Mouse (Mus musculus): Measurements from ENCODE around the gene Swap70.

Gene Swap70

DNA sequence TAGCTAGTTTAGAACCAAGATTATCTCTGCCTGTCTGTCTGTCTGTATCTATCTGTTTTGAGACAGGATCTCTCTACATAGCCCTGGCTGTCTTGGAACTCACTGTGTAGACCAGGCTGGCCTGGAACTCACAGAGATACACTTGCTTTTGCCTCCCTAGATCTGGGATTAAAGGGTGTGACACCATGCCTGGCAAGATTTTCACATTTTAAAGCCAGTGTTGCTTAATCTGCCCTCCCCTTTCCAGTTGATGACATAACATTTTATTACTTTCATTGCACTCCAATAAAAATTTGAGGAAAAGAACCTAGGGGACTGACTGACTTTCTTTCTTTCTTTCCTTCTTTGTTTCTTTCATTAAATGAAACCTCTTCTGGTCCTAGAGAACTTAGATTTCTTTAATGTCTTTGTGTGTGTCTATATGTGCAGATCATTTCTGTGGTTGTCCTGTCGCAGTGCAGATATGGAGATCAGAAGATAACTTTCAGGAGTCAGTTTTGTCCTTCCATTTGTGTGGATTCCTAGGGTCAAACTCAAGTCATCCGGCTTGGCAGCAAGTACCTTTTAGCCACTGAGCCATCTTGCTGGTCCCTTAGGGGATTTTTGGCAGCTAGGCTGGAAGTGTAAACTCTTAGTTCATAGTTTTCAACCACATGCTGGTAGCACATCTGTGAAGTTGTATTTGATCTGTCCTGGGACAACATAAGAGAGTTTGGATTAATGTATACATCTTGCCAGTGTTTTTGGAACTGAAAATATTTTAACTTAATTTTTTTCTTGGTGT lies 2.4 kb downstream of the Swap70 start:
- TF ChIP-seq GATA4 (IDR thresholded peaks at IDR 0.05; ENCODE audit: insufficient replicate concordance, low read length): no peak

DNA sequence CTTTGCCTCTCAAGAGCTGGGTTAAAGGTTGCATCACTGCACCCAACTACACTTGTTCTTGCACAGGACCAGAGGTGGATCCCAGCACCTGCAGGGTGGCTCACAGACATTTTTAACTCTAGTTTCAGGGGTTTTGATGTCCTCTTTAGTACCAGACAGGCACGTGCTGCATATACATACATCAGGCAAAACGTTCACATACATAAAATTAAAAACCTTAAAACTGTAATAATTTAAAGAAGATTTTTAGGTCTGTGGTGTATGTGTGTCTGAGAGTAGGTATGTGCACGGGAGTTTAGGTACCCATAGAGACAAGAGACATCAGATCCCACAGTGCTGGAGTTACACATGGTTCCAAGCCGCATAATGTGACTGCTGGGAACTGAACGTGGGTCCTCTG lies 5.0 kb downstream of the Swap70 start:
- no peak for TF ChIP-seq GATA4 (IDR thresholded peaks at IDR 0.05; ENCODE audit: insufficient replicate concordance, low read length)

DNA sequence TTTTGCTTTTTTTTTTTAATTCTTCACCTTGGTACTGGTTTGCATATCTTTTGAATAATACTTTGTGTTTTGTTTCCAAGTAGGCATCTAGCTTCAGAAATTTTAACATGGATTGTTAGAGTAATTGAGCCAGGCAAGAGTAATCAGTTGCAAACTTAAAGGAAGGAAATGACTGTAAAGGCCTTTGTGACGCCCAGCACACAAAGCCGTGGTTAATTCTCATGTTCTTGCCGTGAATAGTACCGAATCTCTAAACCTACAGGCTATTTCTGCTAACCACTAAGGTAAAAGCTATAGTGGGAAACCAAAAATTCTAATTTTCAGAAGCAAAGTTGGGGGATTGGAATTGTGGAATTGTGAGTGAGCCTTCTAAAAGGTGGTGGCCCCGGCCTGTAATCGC lies 8.5 kb downstream of the Swap70 start:
- TF ChIP-seq GATA4 (IDR thresholded peaks at IDR 0.05; ENCODE audit: insufficient replicate concordance, low read length): no peak

DNA sequence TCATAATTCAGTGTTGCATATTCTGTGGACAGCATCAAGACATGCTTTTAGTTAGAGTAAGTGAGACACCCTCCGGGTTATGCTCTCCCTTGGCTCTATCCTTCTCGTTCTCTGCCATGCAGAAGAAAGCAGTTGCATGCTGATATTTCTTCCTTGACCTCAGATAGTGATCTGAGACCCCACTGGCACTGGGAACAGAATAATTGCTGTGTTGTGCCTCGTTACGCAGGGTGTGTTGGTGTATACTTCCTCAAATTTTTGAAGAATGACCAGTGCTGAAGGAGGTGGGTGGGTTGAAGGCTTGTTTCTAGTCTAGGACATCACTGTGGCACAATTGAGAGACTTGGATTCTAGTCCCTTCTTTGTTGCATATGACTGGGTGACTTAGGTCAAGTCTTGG lies 14.6 kb downstream of the Swap70 start:
- TF ChIP-seq GATA4 (IDR thresholded peaks at IDR 0.05; ENCODE audit: insufficient replicate concordance, low read length): no peak

DNA sequence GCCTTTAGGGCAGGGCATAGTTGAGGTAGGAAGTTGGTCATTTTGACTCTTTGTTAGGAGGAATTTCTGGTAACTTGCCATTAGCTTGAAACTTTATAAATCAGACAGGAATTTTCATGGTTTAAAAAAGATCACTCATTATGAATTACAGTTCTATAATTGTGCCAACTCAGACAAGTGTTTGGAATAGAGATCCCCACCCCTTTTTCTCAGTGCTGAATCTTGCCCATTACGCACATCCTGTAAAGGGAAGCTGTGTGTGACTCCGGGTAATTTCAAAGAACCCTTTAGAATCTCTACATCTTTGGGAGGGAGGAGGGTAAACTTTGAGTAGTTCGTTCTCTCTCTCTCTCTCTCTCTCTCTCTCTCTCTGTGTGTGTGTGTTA lies 15.9 kb downstream of the Swap70 start:
- TF ChIP-seq GATA4 (IDR thresholded peaks at IDR 0.05; ENCODE audit: insufficient replicate concordance, low read length): no peak

DNA sequence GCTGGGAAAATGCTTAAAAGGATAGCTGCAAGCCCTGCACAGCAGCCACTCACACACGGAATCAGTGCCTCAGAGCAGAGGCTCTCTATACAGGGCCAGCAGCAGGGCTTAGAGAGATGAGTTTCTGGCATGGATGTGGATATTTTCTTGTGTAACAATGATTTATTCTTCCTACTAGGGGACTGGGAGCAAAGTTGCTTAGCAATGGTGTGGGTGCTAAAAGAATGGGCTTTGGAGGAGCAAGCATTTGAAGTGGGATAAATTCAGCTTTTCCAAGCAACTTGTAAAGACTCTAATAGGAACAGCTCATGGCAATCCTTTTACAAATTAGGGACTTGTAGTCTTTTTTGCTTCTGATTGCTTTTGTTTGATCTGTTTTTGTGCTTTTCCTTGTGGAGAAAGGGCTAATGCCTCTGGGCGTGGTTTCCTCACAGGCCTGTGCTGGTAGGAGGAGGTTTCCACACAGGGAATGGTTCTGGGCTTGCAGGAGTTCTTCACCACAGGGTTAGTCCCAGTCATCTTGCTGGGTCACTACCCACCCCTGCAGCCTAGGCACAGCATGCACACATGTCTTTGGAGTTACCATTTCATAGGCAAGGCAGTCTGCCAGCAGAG lies 16.4 kb downstream of the Swap70 start:
- no peak for TF ChIP-seq GATA4 (IDR thresholded peaks at IDR 0.05; ENCODE audit: insufficient replicate concordance, low read length)

DNA sequence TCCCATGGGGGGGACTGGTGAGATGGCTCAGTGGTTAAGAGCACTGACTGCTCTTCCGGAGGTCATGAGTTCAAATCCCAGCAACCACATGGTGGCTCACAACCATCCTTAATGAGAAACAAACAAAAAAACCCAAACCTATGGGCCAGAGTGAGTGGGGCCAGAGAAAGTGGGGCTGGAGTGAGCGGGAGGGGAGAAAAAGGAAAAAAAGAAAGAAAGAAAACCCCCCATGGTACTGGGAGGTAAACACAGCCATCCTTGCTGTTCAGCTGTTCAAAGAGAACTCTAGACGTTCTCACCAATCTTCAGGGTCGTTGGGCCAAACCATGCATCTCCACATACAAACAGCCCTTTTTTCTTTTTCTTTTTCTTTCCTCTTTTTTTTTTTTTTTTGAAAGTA lies 18.1 kb downstream of the Swap70 start:
- no peak for TF ChIP-seq GATA4 (IDR thresholded peaks at IDR 0.05; ENCODE audit: insufficient replicate concordance, low read length)

DNA sequence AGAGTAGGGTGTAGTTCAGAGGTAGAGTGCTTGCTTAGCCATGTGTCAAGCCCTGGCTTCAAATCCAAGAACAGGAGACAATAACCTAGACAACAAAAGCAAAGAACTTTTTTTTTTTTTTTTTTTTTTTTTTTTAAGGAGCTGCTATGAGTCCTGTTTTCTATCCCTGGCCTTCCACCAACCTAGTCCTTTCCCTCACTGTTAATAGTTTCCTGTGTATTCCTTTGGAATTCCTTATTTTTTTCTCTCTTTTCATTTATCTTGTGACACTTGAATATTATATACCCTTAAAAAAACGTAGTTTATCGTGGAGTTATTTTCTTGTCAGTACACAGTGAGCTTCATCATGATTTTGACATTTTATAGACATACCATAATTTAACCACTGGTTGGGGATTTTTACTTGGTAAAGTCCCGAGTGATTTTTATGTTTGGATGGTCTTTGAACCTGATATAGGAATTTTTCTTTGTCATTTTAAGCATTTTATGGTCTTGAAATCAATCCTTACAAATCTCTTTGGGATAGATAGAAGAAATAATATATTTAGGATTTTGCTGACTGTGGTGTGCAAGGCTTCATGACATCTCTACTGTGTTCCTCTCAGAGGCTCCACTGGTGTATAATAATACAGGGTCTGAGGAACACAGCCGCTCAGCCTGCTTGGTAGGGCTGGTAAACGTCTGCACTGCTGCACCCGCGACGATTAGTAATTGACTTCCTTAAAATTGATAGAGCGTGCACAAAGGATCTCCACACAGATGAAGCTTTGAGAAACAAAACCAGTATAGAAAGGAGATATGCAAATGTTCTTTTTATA lies 20.2 kb downstream of the Swap70 start:
- TF ChIP-seq GATA4 (IDR thresholded peaks at IDR 0.05; ENCODE audit: insufficient replicate concordance, low read length): no peak

DNA sequence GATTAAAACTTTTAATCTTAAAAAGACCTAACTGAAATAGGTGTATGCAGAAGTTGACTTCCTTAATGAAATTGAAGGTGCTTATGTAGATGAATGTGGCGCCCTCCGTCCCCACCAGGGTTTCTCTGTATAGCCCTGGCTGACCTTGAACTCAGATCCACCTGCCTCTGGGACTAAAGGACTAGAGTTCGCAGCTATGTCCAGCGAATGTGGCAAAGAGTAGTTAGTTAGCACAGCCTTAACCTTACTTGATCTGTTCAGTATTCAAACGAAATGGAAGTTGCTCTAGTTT lies 20.7 kb downstream of the Swap70 start:
- no peak for TF ChIP-seq GATA4 (IDR thresholded peaks at IDR 0.05; ENCODE audit: insufficient replicate concordance, low read length)

DNA sequence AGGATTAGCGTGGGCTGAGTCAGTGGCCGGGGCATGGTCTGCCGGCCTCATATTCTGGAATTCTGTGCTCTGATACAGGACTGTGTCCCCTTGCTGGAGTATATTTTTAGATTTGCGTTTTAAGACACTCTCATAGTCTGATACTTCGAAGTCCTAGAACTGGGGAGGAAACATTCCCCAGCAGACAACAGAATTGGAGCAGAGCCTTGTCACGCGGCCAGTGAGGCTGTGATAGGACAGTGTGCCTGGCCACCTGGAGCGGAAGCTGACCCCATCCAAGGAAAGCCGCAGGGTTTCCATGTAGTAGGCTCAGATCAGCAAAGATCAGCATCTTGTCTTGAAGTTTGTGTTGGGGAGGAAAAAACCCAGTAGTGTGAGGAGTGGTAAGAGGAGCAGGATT lies 23.6 kb downstream of the Swap70 start:
- TF ChIP-seq GATA4 (IDR thresholded peaks at IDR 0.05; ENCODE audit: insufficient replicate concordance, low read length): no peak

DNA sequence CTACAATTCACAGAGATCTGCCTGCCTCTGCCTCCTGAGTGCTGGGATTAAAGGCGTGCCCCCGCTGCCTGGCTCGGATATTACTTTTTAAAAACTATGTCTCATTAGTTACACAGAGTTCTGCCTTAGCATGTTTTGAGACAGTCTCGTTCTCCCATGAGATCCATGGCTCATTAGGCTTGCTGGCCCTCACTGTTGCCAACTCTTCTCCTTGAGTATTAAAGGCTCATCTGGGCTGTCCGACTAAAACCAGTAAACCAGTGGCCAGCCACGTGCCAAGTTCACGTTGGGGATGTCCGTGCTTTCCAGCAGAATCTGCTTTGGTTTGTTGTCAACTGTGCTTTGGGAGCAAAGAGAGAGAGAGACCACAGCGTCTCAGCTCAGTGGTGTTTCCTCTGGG lies 25.0 kb downstream of the Swap70 start:
- no peak for TF ChIP-seq GATA4 (IDR thresholded peaks at IDR 0.05; ENCODE audit: insufficient replicate concordance, low read length)

DNA sequence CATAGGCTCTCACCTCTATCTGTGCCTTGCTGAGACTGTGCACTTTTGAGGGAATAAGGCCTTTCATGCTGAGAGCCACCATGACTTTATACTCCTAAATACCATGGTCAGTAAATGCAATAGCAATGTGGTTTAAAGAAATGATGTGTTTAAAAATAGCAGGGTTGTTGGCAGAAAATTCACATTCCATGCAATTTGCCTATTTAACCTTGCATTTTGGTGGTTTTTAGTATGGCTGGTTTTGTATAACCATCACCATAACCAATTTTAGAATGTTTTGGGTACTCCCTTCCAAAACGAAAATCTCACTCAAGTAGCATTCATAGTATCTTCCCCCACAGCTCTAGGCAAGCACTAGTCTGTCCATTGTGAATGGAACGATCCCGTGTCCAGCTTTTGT lies 26.3 kb downstream of the Swap70 start:
- no peak for TF ChIP-seq GATA4 (IDR thresholded peaks at IDR 0.05; ENCODE audit: insufficient replicate concordance, low read length)

DNA sequence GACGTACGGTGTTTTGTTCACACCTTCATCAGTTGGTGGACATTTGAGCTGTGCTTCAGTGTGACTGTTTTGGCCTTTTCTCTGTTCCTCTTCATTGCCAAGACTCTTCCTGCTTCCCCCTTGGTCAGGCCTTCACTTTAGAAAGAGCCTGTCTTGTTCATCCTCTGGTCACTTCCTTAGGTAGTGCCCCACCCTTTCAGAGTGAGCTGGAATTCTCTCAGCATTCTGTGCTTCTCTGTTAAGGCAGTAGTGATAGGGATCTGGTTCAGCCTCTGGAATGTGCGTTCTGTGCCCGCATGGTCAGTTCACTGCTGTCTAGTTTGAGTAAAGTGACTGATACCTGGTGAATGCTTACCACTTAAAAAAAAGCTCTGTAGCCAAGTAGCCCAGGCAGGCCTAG lies 27.2 kb downstream of the Swap70 start:
- TF ChIP-seq GATA4 (IDR thresholded peaks at IDR 0.05; ENCODE audit: insufficient replicate concordance, low read length): no peak

DNA sequence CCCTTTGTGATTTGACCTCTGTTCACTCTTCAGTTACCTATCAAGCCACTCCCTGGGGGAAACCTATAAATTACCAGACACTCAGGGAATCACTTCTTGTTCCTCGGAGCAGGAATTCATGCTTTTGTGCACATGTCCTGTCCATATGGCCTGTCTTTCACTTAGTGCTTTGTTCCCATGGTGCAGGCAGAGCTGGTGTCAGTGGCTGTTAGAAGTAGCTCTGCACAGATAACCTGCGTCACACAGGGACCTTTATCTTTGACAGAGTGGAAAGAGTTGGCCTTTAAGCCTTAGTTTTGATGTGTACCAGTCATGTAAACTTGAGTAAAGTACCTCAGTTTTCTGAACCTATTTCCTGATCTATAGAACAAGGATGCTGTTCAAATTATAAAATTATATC lies 32.4 kb downstream of the Swap70 start:
- TF ChIP-seq GATA4 (IDR thresholded peaks at IDR 0.05; ENCODE audit: insufficient replicate concordance, low read length): no peak

DNA sequence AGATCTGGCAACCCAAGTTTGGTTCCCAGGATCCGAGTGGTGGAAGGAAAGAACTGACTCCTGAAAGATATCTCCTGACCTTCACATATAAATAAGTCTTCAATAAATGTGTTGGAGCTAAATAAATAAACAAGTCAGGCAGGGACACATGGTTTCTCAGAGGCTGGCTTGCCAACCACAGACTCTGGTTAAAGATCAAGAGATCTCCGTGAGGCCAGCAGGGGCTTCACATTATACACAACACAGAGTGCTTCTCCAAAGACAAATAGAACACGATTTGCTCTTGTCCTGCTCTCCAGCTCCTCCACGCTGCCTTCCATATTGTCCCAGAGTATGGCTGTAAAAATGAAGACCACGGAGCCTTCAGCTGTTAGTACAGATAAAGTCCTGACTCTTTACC lies 32.9 kb downstream of the Swap70 start:
- no peak for TF ChIP-seq GATA4 (IDR thresholded peaks at IDR 0.05; ENCODE audit: insufficient replicate concordance, low read length)

DNA sequence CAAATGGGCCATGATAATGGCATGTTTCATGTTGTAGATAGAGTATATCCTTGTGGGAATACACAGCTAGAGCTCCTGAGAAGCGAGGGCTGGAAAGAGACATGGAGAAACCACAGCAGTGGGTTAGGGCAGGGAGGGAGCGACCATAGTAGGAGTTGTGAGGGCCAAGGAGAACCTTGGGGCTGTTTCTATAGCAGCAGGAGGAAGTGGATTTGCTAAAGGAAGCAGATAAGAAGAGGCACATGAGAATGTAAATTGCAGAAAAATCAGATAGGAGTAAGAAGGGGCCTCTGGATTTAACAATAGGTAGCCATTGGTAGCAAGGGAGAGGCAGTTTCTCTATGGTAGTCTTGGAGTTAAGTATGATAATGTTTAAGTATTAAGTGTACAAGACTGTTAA lies 35.5 kb downstream of the Swap70 start:
- no peak for TF ChIP-seq GATA4 (IDR thresholded peaks at IDR 0.05; ENCODE audit: insufficient replicate concordance, low read length)
